Mouse (Mus musculus) heart, postnatal 25 days (tissue): ENCODE data around the gene Pop7. TPM values are rescaled to one million over a fixed set of nuclear protein-coding genes. Genes with fewer than 3 reads are reported as not detected.

Source experiments
- DNase-seq: peaks from one replicate; pipeline ENCODE4 v3.0.0; 2022; ENCODE audit warnings: low spot score
- intact Hi-C: fragments of 180-260 bp; cut with DNase I; formaldehyde crosslinking; loops from one replicate; pipeline ENCODE4 v1.15.1; 2025
- total RNA-seq, 2 experiments: library from RNA; stranded (reverse); gene quantifications; 2 replicates each; pipeline ENCODE4 v1.2.3; 2021

The Pop7 gene
- total RNA-seq, 2 experiments from 2014 or later, result 14.8 to 15.3 TPM

DNA sequence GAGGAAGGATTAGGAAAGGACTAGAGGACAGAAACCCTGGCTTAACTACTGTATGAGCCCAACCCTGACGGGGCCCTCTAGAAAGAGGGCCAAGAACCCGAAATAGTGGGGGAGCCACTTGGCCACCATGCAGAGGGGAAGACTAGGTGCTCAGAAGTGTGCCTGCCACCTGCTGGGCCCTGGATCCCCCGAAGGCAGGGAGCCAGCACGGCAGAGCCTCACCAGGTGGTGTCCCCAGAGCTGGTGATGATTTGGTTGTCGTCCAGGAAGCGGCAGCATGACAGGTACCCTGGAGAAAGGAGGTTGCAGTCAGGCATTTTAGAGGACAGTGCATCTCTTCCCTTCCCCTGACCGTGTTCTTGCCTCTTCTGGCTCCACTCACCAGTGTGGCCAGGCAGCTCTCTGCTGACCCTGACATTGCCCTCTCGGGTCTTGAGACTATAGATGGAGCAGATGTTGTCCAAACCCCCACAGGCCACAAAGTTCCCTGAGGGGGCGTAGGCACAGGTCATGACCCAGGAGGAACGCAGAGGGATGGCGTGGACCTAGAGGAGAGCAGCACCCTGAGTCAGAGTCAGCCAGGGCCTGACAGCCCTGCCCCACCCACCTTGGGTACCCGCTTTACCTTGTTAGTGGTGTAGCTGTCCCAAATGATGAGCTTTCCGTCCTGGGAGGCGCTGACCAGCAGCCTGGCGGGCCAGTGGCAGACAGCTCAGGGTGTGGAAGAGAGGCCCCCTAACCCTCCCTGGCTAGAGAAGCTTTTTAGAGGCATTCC lies 27.1 kb upstream of the Pop7 start:
- DNase-seq, result no peak
- intact Hi-C loops, result no loop called here

DNA sequence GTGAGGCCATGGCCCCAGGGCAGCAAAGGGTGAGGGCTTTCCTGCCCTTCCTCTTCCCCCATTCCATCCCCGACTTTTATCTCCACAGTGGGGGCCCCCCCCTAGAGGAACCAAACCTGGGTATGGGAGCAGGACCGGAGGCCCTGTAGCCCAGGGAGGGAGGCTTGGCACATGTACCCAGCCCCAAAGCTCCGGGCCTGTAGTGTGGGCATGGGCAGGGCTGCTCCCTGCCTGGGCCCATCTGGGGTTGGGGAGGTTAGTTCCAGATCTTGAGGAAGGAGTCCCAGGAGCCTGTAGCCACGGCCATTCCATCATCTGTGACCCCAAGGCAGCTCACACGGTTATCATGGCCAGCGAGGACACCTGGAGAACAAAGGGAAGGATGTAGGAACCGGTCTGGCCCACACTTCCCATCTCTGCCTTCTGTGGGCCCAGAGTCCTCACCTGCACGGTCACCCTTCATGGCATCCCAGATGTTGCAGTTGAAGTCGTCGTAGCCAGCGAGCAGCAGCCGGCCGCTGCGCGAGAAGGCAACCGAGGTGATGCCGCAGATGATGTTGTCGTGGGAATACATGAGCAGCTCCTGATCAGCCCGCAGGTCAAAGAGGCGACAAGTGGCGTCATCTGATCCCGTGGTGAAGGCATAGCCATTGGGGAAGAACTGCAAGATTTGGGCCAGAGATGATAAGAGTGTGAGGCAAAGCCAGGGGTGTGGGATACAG lies 26.1 kb upstream of the Pop7 start:
- DNase-seq, result no peak
- intact Hi-C loops, result no loop called here

- no peak for DNase-seq
- intact Hi-C loops, result no loop called here
Measured at GRCm38 (mm10) chr5:137527413-137527812, 25.1 kb upstream of the Pop7 start.

DNA sequence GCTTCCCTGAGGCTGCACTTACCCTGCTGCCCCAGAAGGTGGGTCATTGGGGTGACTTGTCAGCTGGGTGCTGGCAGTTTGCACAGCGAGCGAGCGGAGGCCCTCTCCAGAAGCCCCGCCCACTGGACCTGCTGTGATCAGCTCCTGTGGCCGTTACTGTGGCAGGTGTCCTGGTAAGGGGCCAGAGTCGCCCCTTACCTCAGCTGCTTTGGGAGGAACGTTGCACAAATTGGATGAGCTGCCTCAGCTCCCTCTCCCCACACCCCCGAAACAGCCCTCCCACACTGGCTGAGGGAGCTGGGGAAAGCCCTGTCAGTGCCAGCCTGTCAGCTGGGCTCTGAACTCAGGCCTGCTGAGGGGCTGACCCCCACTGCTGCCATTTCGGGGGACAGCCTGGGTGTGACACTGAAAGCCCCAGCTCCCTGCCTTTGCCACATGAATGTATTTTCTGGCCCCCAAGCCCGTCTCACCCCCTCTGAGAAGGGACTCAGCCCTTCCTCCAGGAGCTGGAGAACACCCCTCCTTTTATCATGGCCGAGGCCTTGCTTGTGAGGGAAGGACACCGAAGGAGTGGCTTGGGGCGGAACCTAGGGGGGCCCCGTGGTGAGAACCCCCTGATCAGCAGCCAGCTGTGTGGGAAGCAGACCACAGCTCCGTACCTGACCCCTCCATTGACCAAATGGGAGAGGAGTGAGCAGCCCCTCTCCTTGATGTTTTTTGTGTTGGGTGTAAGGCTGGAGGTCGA lies 24.0 kb upstream of the Pop7 start:
- no peak for DNase-seq
- intact Hi-C loops, result no loop called here

DNA sequence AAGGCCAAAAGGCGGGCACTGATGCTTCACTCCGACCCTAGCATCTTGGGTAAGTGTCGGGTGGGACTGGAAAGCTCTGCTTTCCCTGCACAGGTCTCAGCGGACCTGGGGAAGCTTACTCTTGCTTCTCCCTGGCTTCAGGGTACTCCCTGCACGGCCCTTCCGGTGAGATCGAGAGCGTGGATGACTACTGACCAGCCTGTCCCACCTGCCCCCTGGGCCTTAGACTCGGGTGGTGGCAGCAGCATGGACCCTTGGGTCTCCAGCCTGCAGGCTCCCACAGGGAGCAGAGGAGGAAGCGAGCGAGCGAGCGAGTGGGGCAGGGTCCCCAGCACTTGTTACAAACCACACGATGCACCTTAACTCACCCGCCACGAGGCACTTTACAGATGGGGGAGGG lies 23.2 kb upstream of the Pop7 start:
- no peak for DNase-seq
- intact Hi-C loops, result no loop called here

- intact Hi-C loops, result no loop called here
- no peak for DNase-seq
Measured at GRCm38 (mm10) chr5:137524671-137525070, 22.4 kb upstream of the Pop7 start.

DNA sequence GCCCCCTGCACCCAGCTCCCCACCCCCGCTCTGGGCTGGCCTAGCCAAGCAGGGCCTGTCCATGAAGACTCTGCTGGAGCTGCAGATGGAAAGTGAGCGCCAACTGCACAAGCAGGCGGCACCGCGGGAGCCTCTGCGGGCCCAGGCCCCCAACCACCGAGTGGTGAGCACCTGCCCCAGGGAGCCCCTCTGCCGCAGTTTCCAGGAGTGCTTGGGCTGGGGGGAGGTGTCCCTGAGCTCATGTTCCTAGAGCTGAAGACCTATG lies 21.9 kb upstream of the Pop7 start:
- intact Hi-C loops, result no loop called here

GRCm38 (mm10) chr5:137523396-137524250 lies 21.3 kb upstream of the Pop7 start:
- no peak for DNase-seq
- intact Hi-C loops, result no loop called here

More for the DNA sequence above, 21.9 kb upstream of the Pop7 start:
- no peak for DNase-seq

GRCm38 (mm10) chr5:137522711-137523110 lies 20.4 kb upstream of the Pop7 start:
- no peak for DNase-seq
- intact Hi-C loops, result no loop called here

- no peak for DNase-seq
Measured at GRCm38 (mm10) chr5:137521861-137522260, 19.5 kb upstream of the Pop7 start.

DNA sequence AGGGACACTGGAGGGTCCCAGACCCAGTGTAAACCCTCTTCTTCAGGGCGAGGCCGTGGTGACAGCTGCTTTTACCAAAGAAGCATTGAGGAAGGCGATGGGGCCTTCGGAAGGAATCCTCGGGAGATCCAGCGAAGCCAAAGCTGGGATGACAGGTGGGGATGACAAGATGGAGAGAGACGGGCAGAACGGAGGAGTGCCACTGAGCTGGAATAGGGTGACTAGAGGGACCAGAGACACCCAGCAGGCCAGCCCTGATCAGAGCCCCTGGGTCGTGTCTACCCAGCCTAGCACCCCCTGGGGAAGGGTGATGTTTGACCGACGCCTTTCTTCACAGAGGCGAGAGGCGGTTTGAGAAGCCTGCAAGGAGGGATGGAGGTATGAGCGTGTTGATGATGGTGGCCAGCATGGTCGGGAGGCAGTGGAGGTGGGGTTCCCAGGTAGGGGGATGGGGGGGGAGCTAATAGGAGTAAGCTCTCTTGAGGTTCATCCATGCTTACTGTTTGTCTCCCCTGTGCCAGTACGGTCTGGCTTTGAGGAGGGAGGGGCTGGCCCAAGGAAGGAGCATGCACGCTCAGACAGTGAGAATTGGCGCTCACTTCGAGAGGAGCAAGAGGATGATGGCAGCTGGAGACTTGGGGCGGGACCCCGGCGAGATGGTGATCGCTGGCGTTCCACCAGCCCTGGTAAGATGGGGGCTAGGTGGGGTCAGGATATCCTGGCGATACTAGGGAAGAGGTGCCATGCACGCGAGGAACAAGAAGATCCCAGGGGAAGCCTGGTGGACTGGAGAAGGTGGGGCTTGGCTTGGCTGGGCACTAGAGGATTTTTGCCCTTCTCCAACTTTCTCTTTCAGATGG lies 17.6 kb upstream of the Pop7 start:
- DNase-seq, result no peak
- intact Hi-C loops, result loop anchor here (5.0 kb wide), 1 partner anchor 237 kb away; no protein-coding TSS in a partner anchor

More at GRCm38 (mm10) chr5:137521861-137522260, 19.5 kb upstream of the Pop7 start:
- intact Hi-C loops, result no loop called here

GRCm38 (mm10) chr5:137518436-137518835 lies 16.1 kb upstream of the Pop7 start, which contains the start of gene Gigyf1:
Gene Gigyf1 (plus strand): TSS chr5:137518548.
- no peak for DNase-seq
- intact Hi-C loops, result loop anchor here (5.0 kb wide), 1 partner anchor 239 kb away; no protein-coding TSS in a partner anchor

- DNase-seq, result no peak
- intact Hi-C loops, result loop anchor here (5.0 kb wide), 2 partner anchors 137 to 242 kb away; no protein-coding TSS in a partner anchor
Measured at GRCm38 (mm10) chr5:137514811-137515210, 12.5 kb upstream of the Pop7 start.

- DNase-seq, result no peak
- intact Hi-C loops, result loop anchor here (5.0 kb wide), 1 partner anchor 138 kb away; no protein-coding TSS in a partner anchor
Measured at GRCm38 (mm10) chr5:137513951-137514721, 11.8 kb upstream of the Pop7 start.

DNA sequence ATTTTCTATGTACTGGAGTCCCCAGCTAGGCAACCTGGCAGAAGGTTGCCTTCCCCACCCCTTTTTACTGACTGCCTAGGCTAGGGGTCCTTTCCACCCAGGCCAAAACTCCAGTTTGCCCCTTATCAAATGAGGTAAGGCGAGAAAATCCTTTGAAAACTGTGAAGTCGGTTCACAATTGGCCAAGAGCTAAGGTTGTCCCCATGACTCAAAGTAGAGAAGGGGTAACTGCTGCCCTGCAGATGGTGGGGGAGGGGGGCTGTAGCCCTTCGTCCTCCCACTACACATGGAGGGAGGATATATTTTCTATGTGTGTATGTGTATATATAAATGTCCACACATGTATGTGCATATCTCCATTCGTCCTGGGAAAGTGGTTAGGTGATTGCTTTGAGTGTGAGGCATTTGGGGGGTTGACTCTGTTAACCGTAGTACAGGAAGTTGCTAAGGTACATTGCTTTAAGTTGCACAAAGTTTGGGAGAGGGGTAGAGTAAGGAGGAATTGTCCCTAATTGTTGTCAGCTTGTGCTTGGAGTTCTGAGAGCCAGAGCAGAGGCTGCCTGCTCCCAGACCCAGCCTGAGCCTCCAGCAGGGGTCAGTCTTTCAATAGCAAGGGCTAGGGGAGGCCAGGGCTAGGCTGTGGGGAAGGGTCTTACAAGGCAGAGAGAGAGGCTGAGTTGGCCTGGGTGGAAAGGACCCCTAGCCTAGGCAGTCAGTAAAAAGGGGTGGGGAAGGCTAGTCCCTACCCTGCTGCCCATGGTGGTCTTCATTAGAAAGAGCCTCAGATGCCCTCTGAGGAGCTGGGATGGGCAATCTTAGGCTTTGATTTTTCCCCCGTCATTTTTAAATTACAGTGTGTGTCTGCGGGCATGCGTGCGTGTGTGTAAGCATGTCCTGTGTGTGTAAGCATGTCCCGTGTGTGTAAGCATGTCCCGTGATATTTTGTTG lies 10.8 kb upstream of the Pop7 start:
- intact Hi-C loops, result loop anchor here (5.0 kb wide), 1 partner anchor 139 kb away; no protein-coding TSS in a partner anchor
- no peak for DNase-seq

- intact Hi-C loops, result loop anchor here (5.0 kb wide), 1 partner anchor 141 kb away; no protein-coding TSS in a partner anchor
- no peak for DNase-seq
Measured at GRCm38 (mm10) chr5:137511706-137512105, 9.4 kb upstream of the Pop7 start.
